Mouse (Mus musculus) heart, embryonic 12.5 days (tissue): Measurements from ENCODE around the gene Gemin7. TPM values are rescaled to one million over a fixed set of nuclear protein-coding genes. Genes with fewer than 3 reads are reported as not detected.
A peak's percentile ranks its signal among the peaks of the same experiment; 100 is the strongest.

ENCODE experiments used
- ATAC-seq: fragments of 200-750 bp; cut with Nextera tagmentation; 2 replicates; pipeline ENCODE4 v1.8.0; 2017; ENCODE audit warnings: moderate TSS enrichment, moderate library complexity; ENCODE audit not compliant: insufficient number of reproducible peaks, low FRiP score
- H3K27ac ChIP-seq: fragments of 300-500 bp; sonication (generic); 2 replicates; pipeline ENCODE4 v1.5.1; 2016; ENCODE audit warnings: mild to moderate bottlenecking, moderate library complexity; ENCODE audit not compliant: poor library complexity, severe bottlenecking
- H3K27me3 ChIP-seq: fragments of 300-500 bp; sonication (generic); replicated peaks from 2 replicates; pipeline ENCODE4 v1.6.1; 2016; ENCODE audit warnings: mild to moderate bottlenecking, moderate library complexity
- H3K36me3 ChIP-seq: fragments of 300-500 bp; sonication (generic); 2 replicates; pipeline ENCODE4 v1.6.1; 2016; ENCODE audit warnings: mild to moderate bottlenecking, moderate library complexity
- H3K4me1 ChIP-seq: fragments of 300-500 bp; sonication (generic); replicated peaks from 2 replicates; pipeline ENCODE4 v1.6.1; 2016; ENCODE audit warnings: mild to moderate bottlenecking
- H3K4me2 ChIP-seq: fragments of 300-500 bp; sonication (generic); 2 replicates; pipeline ENCODE4 v1.6.1; 2016; ENCODE audit warnings: mild to moderate bottlenecking, moderate library complexity
- H3K4me3 ChIP-seq: fragments of 300-500 bp; sonication (generic); 2 replicates; pipeline ENCODE4 v1.5.1; 2016; ENCODE audit warnings: mild to moderate bottlenecking
- H3K9ac ChIP-seq: fragments of 300-500 bp; sonication (generic); 2 replicates; pipeline ENCODE4 v1.6.1; 2016; ENCODE audit warnings: mild to moderate bottlenecking, moderate library complexity
- H3K9me3 ChIP-seq: fragments of 300-500 bp; sonication (generic); replicated peaks from 2 replicates; pipeline ENCODE4 v1.6.1; 2016; ENCODE audit warnings: mild to moderate bottlenecking, moderate library complexity
- WGBS: fragments of 180-500 bp; shearing (Covaris S2); methylation state at CpG from one replicate; pipeline ENCODE4 v1.1.7; 2016; 5-methylcytosine and 5-hydroxymethylcytosine counted together
- polyA plus RNA-seq: library from polyadenylated mRNA; unstranded; fragments of >200 nt; fragmentation: Nextera tagmentation; extraction: Ambion mirVana; gene quantifications from 2 replicates; pipeline ENCODE4 v1.2.1, GENCODE M21; 2016

Gene Gemin7
- polyA plus RNA-seq, 1 experiment from 2014 or later, result 121 TPM

GRCm38 (mm10) chr7:19523017-19523756 lies 54.2 kb downstream of the Gemin7 start:
- 15% methylated on average over 72 of the region's 72 CpGs for WGBS
- H3K4me2 ChIP-seq, result peak overlapping the region; percentile 78
- ATAC-seq, result 0 out of 2 replicates have a peak, but pooled peaks have one; percentile 4
- no peaks in the 10 kb centered on the region for H3K36me3 ChIP-seq
- H3K27ac ChIP-seq, result no peak overlapping the region
- peaks cover 31% of the 10 kb centered on the region for H3K4me1 ChIP-seq
- H3K4me3 ChIP-seq, result peak overlapping the region; percentile 41
- no peaks in the 10 kb centered on the region for H3K9me3 ChIP-seq
- H3K9ac ChIP-seq, result peak overlapping the region; percentile 65
- peaks cover 83% of the 10 kb centered on the region for H3K27me3 ChIP-seq

DNA sequence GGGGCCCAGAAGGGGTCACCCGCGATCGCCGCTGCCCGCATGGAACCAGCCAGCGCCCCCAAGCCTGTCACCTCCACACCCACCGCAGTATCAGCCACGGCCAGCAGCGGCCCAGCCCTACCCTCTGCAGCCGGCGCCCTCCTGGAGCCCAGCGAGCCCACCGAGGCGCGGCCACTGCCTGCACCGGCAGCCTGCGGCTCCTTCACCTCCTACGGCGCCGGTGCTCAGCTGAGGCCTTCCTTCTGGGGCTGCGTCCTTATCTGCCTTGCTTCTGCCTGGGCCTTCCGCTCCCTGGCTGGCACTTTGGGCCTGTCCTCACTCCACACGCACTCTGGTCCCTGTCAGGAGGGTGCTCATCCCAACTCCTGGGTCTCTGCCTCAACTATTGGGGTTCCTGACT lies 57.4 kb downstream of the Gemin7 start:
- ATAC-seq, result no peak
- 1% methylated on average over 23 of the region's 23 CpGs for WGBS
- H3K4me2 ChIP-seq, result peak overlapping the region; percentile 87
- H3K4me1 ChIP-seq, result peaks cover 36% of the 10 kb centered on the region
- peak overlapping the region; percentile 76 for H3K9ac ChIP-seq
- no peaks in the 10 kb centered on the region for H3K9me3 ChIP-seq
- H3K36me3 ChIP-seq, result no peaks in the 10 kb centered on the region
- H3K27ac ChIP-seq, result no peak overlapping the region
- peaks cover 100% of the 10 kb centered on the region for H3K27me3 ChIP-seq
- peak overlapping the region; percentile 46 for H3K4me3 ChIP-seq

- WGBS, result 3% methylated on average over 29 of the region's 29 CpGs
- H3K4me1 ChIP-seq, result peaks cover 17% of the 10 kb centered on the region
- peak within 1 kb of the TSS; percentile 58 for H3K4me2 ChIP-seq
- H3K9me3 ChIP-seq, result no peaks in the 10 kb centered on the region
- peaks cover 84% of the 10 kb centered on the region for H3K27me3 ChIP-seq
- peak within 1 kb of the TSS; percentile 23; the same call in 1 of the 2 replicates for H3K9ac ChIP-seq
- H3K36me3 ChIP-seq, result no peaks in the 10 kb centered on the region
- peak within 1 kb of the TSS; percentile 10; the same call in 1 of the 2 replicates for H3K4me3 ChIP-seq
- H3K27ac ChIP-seq, result no peak within 1 kb of the TSS
- ATAC-seq, result no peak
Measured at GRCm38 (mm10) chr7:19517652-19518365, 59.6 kb downstream of the Gemin7 start, which contains the start of gene Nkpd1. Nkpd1 (plus strand) TSS chr7:19517838.

Other genes starting within 250 kb of the Gemin7 start
- 59.2 and 66.0 TPM in 2 replicates for gene Ercc1, start 232.8 kb downstream of the Gemin7 start, polyA plus RNA-seq
- 17.6 and 18.4 TPM in 2 replicates for gene Cd3eap, start 218.1 kb downstream of the Gemin7 start, polyA plus RNA-seq
- gene Ppp1r13l, start 217.8 kb downstream of the Gemin7 start, polyA plus RNA-seq, result 17.5 and 19.4 TPM in 2 replicates
- 15.9 and 17.5 TPM in 2 replicates for gene Ercc2, start 195.6 kb downstream of the Gemin7 start, polyA plus RNA-seq
- 4.2 and 4.6 TPM in 2 replicates for gene Klc3, start 173.5 kb downstream of the Gemin7 start, polyA plus RNA-seq
- 60.6 and 62.3 TPM in 2 replicates for gene Ckm, start 172.8 kb downstream of the Gemin7 start, polyA plus RNA-seq
- gene Mark4, start 118.8 kb downstream of the Gemin7 start, polyA plus RNA-seq, result 11.4 and 11.7 TPM in 2 replicates
- gene Exoc3l2, start 114.3 kb downstream of the Gemin7 start, polyA plus RNA-seq, result 2.9 and 3.1 TPM in 2 replicates
- 2.4 TPM in 2 replicates for gene Bloc1s3, start 69.2 kb downstream of the Gemin7 start, polyA plus RNA-seq
- 66.4 and 74.0 TPM in 2 replicates for gene Trappc6a, start 69.2 kb downstream of the Gemin7 start, polyA plus RNA-seq
- 0.08 TPM in 1 of 2 replicates, not detected in the other for gene Nkpd1, start 59.8 kb downstream of the Gemin7 start, polyA plus RNA-seq
- 26.2 and 26.5 TPM in 2 replicates for gene Ppp1r37, start 14.5 kb downstream of the Gemin7 start, polyA plus RNA-seq
- gene Zfp296, start 308 bp downstream of the Gemin7 start, polyA plus RNA-seq, result 0.32 and 0.36 TPM in 2 replicates
- gene Clasrp, start 26.9 kb upstream of the Gemin7 start, polyA plus RNA-seq, result 37.1 and 40.6 TPM in 2 replicates
- gene Relb, start 51.8 kb upstream of the Gemin7 start, polyA plus RNA-seq, result 4.6 and 4.7 TPM in 2 replicates
- gene Clptm1, start 87.4 kb upstream of the Gemin7 start, polyA plus RNA-seq, result 99.8 and 107 TPM in 2 replicates
- 1.6 and 5.4 TPM in 2 replicates for gene Apoc2, start 100.3 kb upstream of the Gemin7 start, polyA plus RNA-seq
- not detected in 2 replicates for gene Gm44805, start 103.8 kb upstream of the Gemin7 start, polyA plus RNA-seq
- gene Apoc4, start 103.9 kb upstream of the Gemin7 start, polyA plus RNA-seq, result 0.41 TPM in 1 of 2 replicates, not detected in the other
- 6.7 and 8.9 TPM in 2 replicates for gene Apoc1, start 115.1 kb upstream of the Gemin7 start, polyA plus RNA-seq
- gene Apoe, start 121.6 kb upstream of the Gemin7 start, polyA plus RNA-seq, result 399 and 400 TPM in 2 replicates
- gene Tomm40, start 137.8 kb upstream of the Gemin7 start, polyA plus RNA-seq, result 160 and 166 TPM in 2 replicates
- gene Nectin2, start 172.9 kb upstream of the Gemin7 start, polyA plus RNA-seq, result 99.1 and 101 TPM in 2 replicates
- 232 and 245 TPM in 2 replicates for gene Bcam, start 193.4 kb upstream of the Gemin7 start, polyA plus RNA-seq
- gene Cblc, start 219.2 kb upstream of the Gemin7 start, polyA plus RNA-seq, result 0.27 TPM in 1 of 2 replicates, not detected in the other
- 1.4 and 1.7 TPM in 2 replicates for gene Bcl3, start 245.2 kb upstream of the Gemin7 start, polyA plus RNA-seq